Mouse (Mus musculus) lung, postnatal 14 days (tissue): ENCODE data around the gene Rasa1.

Experiments used
- DNase-seq: peaks from one replicate; pipeline ENCODE4 v3.0.0; 2021

The Rasa1 gene

GRCm38 (mm10) chr13:85288843-85289713 lies at the start of gene Rasa1:
Gene Rasa1, minus strand, starts transcription at chr13:85289130.
- peak; percentile 94 for DNase-seq

DNA sequence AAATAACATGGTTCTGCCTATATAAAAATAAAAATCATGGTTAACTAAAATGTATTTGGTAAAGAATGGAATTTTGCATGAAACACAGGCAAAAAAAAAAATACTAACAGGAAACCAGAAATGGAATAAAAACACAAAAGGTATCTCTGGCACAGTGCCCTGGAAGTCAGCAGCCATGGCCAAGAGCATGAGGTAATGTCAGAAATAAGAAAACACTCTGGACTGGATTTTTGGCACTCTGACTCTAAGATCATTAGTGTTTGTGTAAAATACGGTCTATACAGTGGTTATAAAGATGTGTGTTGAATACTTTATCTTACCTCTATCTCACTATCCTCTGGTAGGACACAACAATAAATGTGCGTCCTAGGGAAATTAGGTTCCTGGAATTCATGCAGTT lies 22.6 kb upstream of the Rasa1 start:
- no peak for DNase-seq

- DNase-seq, result no peak
These were observed 22.0 kb upstream of the Rasa1 start for GRCm38 (mm10) chr13:85310968-85311367.

DNA sequence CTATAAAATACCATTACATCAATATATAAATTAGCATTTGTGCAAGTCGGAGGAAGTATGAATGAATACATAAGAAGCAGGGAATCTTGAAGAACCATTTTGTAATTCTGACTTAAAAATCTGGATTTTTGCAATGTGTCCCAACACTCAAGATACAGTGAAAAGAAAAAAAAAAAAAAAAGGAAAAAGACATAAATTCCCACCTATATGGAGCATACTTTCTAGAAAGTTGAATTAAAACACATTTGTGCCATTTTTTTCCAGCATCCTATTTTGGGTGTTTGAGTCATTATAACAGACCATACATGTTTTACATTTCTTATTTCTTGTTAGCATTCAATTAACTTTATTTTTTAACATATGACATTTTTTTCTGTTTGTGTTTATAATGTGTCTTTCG lies 21.6 kb upstream of the Rasa1 start:
- no peak for DNase-seq

DNA sequence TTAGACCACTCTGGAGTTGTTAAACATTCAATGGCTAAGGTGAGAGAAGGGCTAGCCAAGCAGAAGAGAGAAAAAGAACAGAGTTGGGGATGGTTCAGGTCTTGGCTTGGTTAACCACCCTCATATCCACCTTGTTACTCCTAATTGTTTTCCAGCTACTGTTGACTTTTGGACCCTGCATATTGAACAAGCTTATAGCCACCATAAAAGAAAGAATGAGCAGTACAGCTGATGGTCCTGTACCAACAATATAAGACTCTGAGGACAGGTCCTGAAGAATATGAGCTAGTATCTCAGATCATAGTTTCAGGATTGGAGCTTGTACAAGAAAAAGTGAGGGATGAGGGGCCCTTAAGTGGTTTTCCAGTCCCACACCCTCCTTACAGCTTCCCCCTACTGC lies 17.1 kb upstream of the Rasa1 start:
- DNase-seq, result no peak

GRCm38 (mm10) chr13:85290651-85291050 lies 1.7 kb upstream of the Rasa1 start:
- no peak for DNase-seq

GRCm38 (mm10) chr13:85288574-85288842 lies 422 bp downstream of the Rasa1 start:
- DNase-seq, result no peak

- DNase-seq, result peak; percentile 10
These were observed 905 bp downstream of the Rasa1 start for GRCm38 (mm10) chr13:85287876-85288573.

GRCm38 (mm10) chr13:85282626-85283025 lies 6.3 kb downstream of the Rasa1 start:
- no peak for DNase-seq

DNA sequence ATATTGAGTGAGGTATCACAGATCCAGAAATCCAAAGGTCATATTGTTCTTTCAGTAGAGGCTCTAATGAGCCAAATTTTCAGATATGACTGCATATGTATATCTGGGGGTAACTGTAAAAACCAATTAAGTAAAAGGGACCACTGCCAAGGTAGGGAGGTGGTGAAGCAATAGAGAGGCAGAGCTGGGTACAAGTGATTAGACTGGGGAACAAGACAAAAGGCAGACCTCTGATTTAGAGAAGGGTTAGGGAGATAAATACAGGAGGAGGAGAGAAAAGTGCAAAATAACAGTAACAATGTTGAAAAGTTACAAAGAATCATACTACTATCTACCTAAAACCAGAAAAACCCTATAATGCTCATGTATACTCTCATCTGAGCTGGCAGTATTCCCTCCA lies 10.0 kb downstream of the Rasa1 start:
- DNase-seq, result no peak

GRCm38 (mm10) chr13:85274572-85274971 lies 14.4 kb downstream of the Rasa1 start:
- DNase-seq, result no peak

DNA sequence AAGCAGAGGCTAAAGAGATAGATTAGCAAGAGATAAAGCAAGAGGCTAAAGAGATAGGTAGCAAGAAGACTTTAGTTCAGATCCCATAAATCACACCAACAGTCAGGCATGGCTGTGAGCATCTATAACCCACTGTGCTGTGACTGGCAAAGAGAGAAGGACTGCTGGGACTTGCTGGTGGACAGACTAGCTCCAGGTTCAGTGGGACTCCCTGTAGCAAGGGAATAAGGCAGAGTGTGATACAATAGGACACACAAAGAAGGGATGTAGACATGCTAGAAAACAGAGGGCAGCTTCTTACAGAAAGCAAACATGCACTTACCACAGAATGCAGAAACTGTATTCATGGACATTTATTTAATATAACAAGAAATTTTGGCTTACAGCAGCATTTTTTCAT lies 15.1 kb downstream of the Rasa1 start:
- DNase-seq, result no peak

DNA sequence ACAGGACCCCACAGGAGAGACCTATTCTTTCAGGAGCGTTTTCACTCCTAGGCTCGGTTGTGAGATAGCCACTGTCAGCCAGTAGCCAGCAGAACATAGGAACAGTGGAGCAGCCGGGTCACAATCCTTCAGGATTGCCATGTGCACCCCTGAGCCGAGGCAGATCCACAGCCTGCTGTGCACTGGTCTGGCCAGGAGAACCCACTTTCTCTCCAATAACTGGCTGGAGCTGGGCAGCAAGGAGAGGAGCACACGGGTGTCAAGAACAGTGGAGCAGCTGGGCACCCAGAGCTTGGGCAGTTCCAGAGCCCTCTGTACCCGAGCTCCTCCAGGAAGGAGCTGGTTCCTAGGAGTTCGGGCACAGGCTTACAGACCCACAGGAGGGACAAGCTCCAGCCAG lies 50.2 kb downstream of the Rasa1 start:
- DNase-seq, result no peak

DNA sequence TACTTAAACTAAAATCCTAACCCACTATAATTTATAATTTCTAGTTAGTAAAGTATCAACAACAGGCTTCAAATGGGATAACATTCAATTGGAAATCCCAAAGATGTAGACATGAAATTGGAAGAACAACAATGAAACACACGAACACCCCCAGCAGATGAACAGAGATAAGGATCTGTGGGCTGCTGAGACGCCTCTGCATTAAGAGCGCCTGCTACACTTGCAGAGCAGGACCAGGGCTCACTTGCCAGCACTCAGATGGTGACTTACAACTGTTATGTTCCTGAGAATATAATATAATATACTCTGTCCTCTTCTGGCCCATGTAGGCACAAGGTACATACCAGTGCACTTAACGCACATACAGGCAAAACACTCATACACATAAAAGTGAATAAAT lies 70.3 kb downstream of the Rasa1 start:
- no peak for DNase-seq

DNA sequence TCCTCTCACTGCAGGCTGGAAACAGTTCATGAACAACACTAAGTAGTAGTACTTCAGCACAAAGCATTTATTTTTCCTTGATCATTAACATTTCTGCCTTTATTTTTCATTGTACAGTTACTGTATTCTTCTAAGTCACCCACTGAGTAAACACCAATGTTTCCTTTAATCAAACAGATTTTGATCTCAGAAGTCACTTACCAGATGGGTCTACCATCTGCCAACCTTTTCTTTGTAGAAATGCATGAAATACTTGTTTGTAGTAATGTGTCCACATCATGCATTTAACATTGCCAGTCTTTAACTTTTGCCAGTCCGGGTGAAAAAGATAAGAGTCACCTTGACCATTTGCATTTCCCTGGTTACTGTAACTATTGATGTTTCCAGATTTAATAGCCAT lies 78.6 kb downstream of the Rasa1 start:
- DNase-seq, result no peak

DNA sequence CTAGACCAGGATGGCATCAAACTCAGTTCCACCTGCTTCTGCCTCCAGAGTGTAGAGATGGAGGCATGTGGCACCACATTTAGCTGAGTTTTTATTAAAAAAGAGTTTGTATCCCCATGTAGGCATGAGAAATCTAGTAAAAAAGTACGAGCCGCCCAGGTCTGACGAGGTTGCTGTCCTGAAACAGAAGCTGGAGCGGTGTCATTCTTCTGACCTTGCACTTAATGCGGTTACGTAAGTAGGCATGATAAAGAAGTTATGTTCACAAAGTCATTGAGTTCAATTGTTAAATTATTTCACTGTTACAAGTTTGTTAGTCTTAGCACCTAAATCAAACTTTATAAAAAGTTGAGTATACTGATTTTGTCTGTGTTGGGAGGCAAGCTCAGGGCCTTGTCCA lies 80.3 kb downstream of the Rasa1 start:
- no peak for DNase-seq

GRCm38 (mm10) chr13:85207493-85207892 lies 81.4 kb downstream of the Rasa1 start:
- DNase-seq, result no peak

DNA sequence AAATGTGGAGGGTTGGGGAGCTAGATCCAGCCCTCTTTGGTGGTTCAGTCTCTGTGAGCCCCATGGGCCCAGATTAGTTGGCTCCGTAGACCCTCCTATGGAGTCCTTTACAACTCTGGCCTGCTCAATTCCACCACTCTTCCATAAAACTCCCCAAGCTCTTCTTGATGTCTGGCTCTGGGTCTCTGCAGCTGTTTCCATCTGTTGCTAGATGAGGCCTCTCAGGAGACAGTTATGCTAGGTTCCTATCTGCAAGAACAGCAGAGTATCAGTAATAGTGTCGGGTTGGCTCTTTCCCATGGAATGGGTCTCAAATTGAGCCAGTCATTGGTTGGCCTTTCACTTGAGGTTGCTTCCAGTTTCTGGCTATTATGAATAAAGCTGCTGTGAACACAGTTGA lies 97.7 kb downstream of the Rasa1 start:
- no peak for DNase-seq

GRCm38 (mm10) chr13:85189644-85190121 lies 99.2 kb downstream of the Rasa1 start:
- DNase-seq, result peak; percentile 35

GRCm38 (mm10) chr13:85188903-85189643 lies 99.9 kb downstream of the Rasa1 start, which contains the start of gene Ccnh:
Gene Ccnh, plus strand, starts transcription at chr13:85189408.
- peak; percentile 92 for DNase-seq
